ENCODE assay signal across 8 mouse cellular contexts in the genomic region with DNA sequence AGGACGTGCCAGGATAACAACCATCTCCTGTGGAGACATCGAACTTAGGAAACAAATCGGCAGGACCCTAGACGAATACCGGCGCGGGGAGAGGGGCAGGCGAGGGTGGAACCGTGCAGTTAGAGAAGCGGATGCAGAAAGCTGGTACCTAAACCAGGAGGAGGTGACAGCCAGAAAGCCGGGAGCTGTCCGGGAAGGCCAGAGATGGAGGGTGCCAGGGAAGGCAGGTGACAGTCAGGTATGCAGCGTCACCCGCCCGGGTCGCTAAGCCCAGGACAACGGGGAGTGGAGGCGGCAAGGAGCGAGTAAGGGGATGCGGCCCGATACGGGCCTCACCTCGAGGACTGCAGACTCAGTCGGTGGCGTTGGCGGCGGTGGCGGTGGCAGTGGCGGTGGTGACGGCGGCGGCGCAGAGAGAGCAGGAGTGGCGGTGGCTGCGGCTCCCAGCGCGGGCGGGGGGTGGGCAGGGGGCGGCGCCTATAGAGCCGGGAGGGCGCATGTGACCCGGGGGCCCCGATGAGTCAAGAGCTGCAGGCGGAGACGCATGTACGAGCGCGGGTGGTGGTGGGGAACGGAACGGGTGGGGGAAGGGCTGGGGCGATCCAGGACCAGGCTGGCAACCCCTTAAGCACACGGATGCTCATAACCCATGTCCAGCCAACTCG. TPM values are rescaled to one million over a fixed set of nuclear protein-coding genes. Genes with fewer than 3 reads are reported as not detected.
A peak's percentile ranks its signal among the peaks of the same experiment; 100 is the strongest.
DNase-seq lines count a peak whose midpoint lies in the region; ATAC-seq and TF ChIP-seq lines count a peak whose summit lies in the region.

A gene (minus strand): TSS at position 573 of the 665 bp plus-strand sequence.

- H3K27ac ChIP-seq in embryonic facial prominence, embryonic 14.5 days (replicated peaks; ENCODE audit: low read depth, low read length): no peak within 1 kb of the TSS
- peak within 1 kb of the TSS; percentile 97 for H3K27ac ChIP-seq in left cerebral cortex, adult 2 months

- intact Hi-C loops in gastrocnemius, postnatal 14 days (cut with DNase I; ENCODE audit: low total_unique reads): loop anchor here (10.0 kb wide), 1 partner anchor 194 kb away; a partner anchor contains a TSS
- intact Hi-C loops in left cerebral cortex, adult 2 months (cut with DNase I): loop anchor here (1.0 kb wide), 2 partner anchors 36 to 40 kb away; no protein-coding TSS in a partner anchor

- H3K9me3 ChIP-seq in embryonic facial prominence, embryonic 14.5 days (ENCODE audit: control insufficient read depth, low read length): no peaks in the 10 kb centered on the region

- H3K4me3 ChIP-seq in embryonic facial prominence, embryonic 14.5 days (ENCODE audit: low read depth, low read length): peak within 1 kb of the TSS; percentile 60
- peak within 1 kb of the TSS; percentile 79 for H3K4me3 ChIP-seq in left cerebral cortex, adult 2 months

- WGBS in embryonic facial prominence, embryonic 14.5 days: 1% methylated on average over 33 of the region's 54 CpGs

- no peak for TF ChIP-seq CTCF in left cerebral cortex, adult 2 months (IDR thresholded peaks at IDR 0.05)

- H3K36me3 ChIP-seq in embryonic facial prominence, embryonic 14.5 days (ENCODE audit: control insufficient read depth, insufficient read depth, low read length): no peaks in the 10 kb centered on the region
- no peaks in the 10 kb centered on the region for H3K36me3 ChIP-seq in splenic B cell, adult 2 months (ENCODE audit: control insufficient read depth, insufficient read depth, low read length, poor library complexity, severe bottlenecking)

- peak within 1 kb of the TSS; percentile 91 for H3K4me2 ChIP-seq in embryonic facial prominence, embryonic 14.5 days (ENCODE audit: low read depth, low read length)

- peak; percentile 71 for ATAC-seq in embryonic facial prominence, embryonic 14.5 days (ENCODE audit: low read depth)
- ATAC-seq in megakaryocyte progenitor cell, adult 5-6 weeks (replicated peaks; ENCODE audit: poor library complexity): peak; percentile 62

- H3K9ac ChIP-seq in embryonic facial prominence, embryonic 14.5 days (ENCODE audit: low read depth, low read length): peak within 1 kb of the TSS; percentile 69

- peaks cover 14% of the 10 kb centered on the region for H3K4me1 ChIP-seq in embryonic facial prominence, embryonic 14.5 days (ENCODE audit: control insufficient read depth, insufficient read depth, low read length)

- H3K27me3 ChIP-seq in embryonic facial prominence, embryonic 14.5 days (replicated peaks; ENCODE audit: control insufficient read depth, insufficient read depth, low read length): no peaks in the 10 kb centered on the region
- H3K27me3 ChIP-seq in splenic B cell, adult 2 months (ENCODE audit: control insufficient read depth, insufficient read depth, low read length, poor library complexity, severe bottlenecking): no peaks in the 10 kb centered on the region

- peak; percentile 63 for DNase-seq in gastrocnemius, postnatal 14 days
- DNase-seq in gastrocnemius, adult 18-20 months (ENCODE audit: low spot score): no peak
- peak; percentile 74 for DNase-seq in adrenal gland, postnatal 25 days
- peak; percentile 85 for DNase-seq in embryonic facial prominence, embryonic 14.5 days (ENCODE audit: low spot score)
- peak; percentile 61 for DNase-seq in heart, postnatal 4 days
- DNase-seq in left cerebral cortex, adult 2 months (ENCODE audit: extremely low spot score in 1 of 2, low spot score in 2 of 2): peak; percentile 76 to 82
- peak; percentile 65 for DNase-seq in splenic B cell, adult 2 months (ENCODE audit: low read depth, low spot score)

RNA-seq across cellular contexts. Expression of the gene that starts here (rescaled TPM):
- total RNA-seq in gastrocnemius, postnatal 14 days (2021): 1 to 10 TPM; 1.9 to 2.3 TPM
- 1 to 10 TPM in 1 of 2 experiments, under 1 TPM in 1; 0.87 to 1.2 TPM for total RNA-seq in gastrocnemius, adult 18-20 months (2021)
- 10.1 and 17.6 TPM in 2 replicates for total RNA-seq in adrenal gland, postnatal 25 days (2021)
- polyA plus RNA-seq in embryonic facial prominence, embryonic 14.5 days (2014; fragmentation: Nextera tagmentation; extraction: Ambion mirVana): 10.4 and 11.2 TPM in 2 replicates
- total RNA-seq in heart, postnatal 4 days (2021): 10 to 100 TPM; 10.0 to 10.2 TPM
- 1,000 to 10,000 TPM; 1,064 to 1,067 TPM for total RNA-seq in left cerebral cortex, adult 2 months (2021)
- not detected in 2 replicates for total RNA-seq in megakaryocyte progenitor cell, adult 5-6 weeks (2015)
- not detected in 2 replicates for total RNA-seq in megakaryocyte progenitor cell, adult 5-6 weeks (2017)

Comparison
In these comparisons a context has a peak if more than half of its experiments do, and no peak if none do; other contexts are left out.
1. RNA of the gene that starts here (total RNA-seq): 1,064 to 1,067 TPM in left cerebral cortex, adult 2 months; 10.1 to 17.6 TPM in adrenal gland, postnatal 25 days, 10.0 to 10.2 TPM in heart, postnatal 4 days, 1.9 to 2.3 TPM in gastrocnemius, postnatal 14 days, 0.87 to 1.2 TPM in gastrocnemius, adult 18-20 months and not detected in megakaryocyte progenitor cell, adult 5-6 weeks; every median in the first group is over 10 times any median in the second.
2. Peak in ATAC-seq in megakaryocyte progenitor cell, adult 5-6 weeks; RNA of the gene not detected or under 1 TPM.